Mouse (Mus musculus): ENCODE data around the gene Dnajc30. TPM values are rescaled to one million over a fixed set of nuclear protein-coding genes. Genes with fewer than 3 reads are reported as not detected.

Dnajc30 gene
- polyA plus RNA-seq, 1 experiment: 49.4 TPM

DNA sequence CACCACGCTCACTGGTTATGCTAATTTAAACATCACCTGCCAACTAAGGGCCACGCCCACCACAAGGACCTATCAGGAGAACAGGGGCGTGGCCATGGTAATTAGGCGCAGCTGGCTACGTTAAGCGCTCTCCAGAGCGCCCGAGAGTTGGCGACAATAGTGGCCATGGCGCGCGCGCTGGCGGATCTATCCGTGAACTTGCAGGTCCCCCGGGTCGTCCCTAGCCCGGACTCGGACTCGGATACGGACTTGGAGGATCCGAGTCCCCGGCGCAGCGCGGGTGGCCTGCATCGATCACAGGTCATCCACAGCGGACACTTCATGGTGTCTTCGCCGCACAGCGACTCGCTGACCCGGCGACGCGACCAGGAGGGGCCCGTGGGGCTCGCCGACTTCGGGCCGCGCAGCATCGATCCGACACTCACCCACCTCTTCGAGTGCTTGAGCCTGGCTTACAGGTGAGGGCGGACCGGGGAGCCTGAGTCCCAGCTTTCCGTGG lies 42.8 kb downstream of the Dnajc30 start:
- peak; percentile 34 to 65 for DNase-seq (ENCODE audit: extremely low spot score in 1 of 2, low spot score in 1 of 2)

DNA sequence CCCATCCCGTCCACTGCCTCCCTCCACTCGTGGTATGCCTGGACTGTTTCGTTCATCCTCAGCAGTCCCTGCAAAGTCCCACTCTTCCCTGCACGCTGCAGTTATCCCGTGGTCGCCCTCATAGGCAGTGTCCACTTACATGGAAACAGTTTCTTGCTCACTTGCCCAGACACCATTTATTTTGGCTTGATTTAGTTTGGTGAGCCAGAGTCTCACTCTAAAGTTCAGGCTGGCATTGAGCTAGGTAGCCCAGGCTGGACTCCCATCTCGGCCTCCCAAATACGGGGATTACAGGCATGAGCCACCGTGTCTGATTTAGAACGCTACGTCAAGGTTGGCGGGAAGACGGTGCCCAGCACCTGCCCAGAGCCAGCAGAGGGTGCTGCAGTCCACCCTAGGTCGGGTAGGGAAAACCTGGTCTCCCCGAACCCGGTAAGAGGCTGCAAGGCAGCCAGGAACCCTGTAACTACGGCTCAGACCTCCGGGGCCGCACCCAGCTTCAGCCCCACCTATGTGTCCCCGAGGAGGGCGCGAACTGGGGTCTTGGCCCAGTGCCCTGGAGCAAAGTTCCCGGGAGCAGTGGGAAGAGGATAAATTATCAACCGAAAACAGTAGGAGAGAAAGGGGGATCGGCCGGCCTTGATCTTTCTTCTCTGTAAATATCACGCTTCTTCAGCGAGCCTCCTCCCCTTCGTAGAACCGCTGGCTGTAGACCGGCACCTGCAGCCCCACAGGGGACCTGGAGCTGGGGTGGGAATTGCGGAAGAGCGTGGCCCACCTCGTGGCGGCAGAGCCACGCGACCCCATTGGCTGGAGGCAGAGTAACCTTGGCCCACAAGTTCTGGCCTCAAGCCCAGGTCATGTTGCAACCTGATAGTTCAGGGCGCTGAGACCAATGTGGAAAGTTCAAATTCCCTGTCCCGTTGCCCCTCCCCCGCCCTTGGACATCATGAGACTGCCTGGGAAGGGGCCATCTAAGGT lies 43.8 kb downstream of the Dnajc30 start:
- DNase-seq (ENCODE audit: extremely low spot score in 1 of 2, low spot score in 1 of 2): peak in 1 of 2 experiments; percentile 15

DNA sequence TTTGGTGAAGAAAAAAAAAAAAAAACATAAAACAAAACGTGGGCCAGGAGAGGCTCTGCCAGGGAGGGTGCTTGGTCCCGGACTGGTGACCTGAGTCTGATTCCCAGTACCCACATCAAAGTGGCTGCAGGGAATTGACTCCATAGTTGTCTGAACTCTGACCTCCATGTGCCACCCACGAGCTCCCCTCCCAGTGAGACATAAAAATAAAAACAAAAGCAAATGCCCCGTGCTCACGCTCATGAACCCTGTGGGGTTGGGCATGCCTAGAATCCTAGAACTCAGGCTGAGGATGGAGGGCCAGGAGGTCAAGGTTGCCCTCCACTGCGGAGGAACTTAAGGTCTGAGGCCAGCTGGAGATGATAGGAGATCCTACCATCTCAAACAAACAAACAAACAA lies 45.0 kb downstream of the Dnajc30 start:
- DNase-seq (ENCODE audit: extremely low spot score in 1 of 2, low spot score in 1 of 2): no peak

DNA sequence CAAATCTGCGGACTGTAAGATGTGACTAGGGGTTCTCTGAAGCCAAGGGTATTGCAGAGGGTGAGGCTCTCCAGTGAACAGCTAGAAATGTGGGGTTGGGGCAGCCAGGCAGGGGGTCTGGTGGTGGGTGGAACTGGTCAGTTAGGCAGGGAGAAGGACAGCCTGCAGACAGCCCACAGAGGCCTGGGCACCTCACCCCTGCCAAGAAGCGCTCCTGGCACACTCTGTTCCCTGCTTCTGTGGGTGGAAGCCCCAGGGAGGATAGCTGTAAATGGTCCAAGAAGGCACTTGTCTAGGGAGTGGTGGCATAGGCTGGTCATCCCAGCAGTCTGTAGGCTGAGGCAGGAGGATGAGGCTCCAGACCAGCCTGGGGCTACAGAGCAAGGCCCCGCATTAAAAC lies 45.4 kb downstream of the Dnajc30 start:
- DNase-seq (ENCODE audit: extremely low spot score in 1 of 2, low spot score in 1 of 2): no peak

DNA sequence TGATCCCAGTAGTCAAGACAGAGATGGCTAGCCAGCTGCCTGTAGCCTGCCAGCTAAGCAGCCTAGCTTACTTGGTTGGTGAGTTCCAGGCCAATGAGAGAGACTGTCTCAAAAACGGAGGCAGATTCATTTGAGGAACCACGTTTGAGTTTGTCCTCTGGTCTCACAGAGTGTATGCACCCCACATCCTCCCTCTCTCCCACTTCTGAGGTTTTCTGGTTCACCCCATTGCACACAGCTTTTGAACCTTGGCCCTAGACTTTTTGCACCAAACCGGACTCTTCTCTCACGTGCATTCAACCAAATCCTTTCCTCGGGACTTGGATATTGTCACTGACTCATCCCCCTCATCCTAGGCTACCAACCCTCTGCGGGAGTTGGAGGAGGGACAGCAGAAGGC lies 46.0 kb downstream of the Dnajc30 start:
- DNase-seq (ENCODE audit: extremely low spot score in 1 of 2, low spot score in 1 of 2): no peak

DNA sequence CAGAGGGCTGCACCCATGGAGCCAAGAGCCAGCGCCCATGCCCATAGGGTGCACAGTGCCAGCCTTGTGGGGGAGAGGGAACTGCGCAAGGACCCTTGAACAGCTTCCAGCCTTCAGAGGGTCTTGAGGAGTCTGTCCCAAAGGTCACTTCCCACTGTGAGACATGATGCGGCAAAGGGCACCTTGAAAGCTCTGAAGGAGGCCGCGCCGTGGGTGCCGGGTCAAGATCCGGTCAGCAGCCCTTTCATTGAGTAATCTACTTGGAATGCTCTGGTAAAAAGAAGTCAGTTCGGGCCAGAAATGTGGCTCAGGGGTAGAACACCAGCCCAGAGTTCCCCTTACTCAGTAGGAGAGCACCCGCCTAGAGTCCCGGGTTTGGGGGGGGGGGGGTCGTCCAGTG lies 49.8 kb downstream of the Dnajc30 start:
- DNase-seq (ENCODE audit: extremely low spot score in 1 of 2, low spot score in 1 of 2): no peak

DNA sequence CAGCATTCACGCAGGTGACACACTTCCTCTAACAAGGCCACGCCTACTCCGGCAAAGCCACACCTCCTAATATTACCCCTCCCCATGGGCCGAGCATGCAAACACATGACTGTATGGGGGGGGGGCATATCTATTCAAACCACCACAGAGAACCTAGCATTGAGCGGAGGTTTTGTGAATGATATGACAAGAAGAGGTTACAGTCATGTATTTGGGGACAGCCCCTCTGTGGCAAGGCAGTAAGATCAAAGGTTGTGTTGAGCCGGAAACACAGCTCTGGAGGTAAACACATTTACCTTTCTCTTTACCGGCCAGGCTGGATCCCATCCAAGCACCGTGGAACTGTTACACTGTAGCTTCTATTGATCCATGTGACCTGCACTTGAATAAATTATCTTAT lies 51.2 kb downstream of the Dnajc30 start:
- DNase-seq (ENCODE audit: extremely low spot score in 1 of 2, low spot score in 1 of 2): no peak

Other genes with a start within 250 kb of the Dnajc30 start
- not detected in 2 replicates for gene Tmem270, start 157.5 kb upstream of the Dnajc30 start, polyA plus RNA-seq (2012; rRNA removed)
- gene Cldn13, start 148.7 kb upstream of the Dnajc30 start, polyA plus RNA-seq (2012; rRNA removed): not detected in 2 replicates
- gene Mettl27, start 131.8 kb upstream of the Dnajc30 start, polyA plus RNA-seq (2012; rRNA removed): 14.0 and 14.9 TPM in 2 replicates
- 0.08 and 0.32 TPM in 2 replicates for gene Cldn4, start 117.3 kb upstream of the Dnajc30 start, polyA plus RNA-seq (2012; rRNA removed)
- gene Cldn3, start 78.0 kb upstream of the Dnajc30 start, polyA plus RNA-seq (2012; rRNA removed): 0.34 and 1.1 TPM in 2 replicates
- 68.4 and 80.5 TPM in 2 replicates for gene Abhd11, start 55.0 kb upstream of the Dnajc30 start, polyA plus RNA-seq (2012; rRNA removed)
- 345 and 362 TPM in 2 replicates for gene Stx1a, start 40.7 kb upstream of the Dnajc30 start, polyA plus RNA-seq (2012; rRNA removed)
- 75.7 and 79.1 TPM in 2 replicates for gene Bud23, start 757 bp downstream of the Dnajc30 start, polyA plus RNA-seq (2012; rRNA removed)
- 25.7 and 28.9 TPM in 2 replicates for gene Vps37d, start 14.1 kb downstream of the Dnajc30 start, polyA plus RNA-seq (2012; rRNA removed)
- gene Mlxipl, start 25.7 kb downstream of the Dnajc30 start, polyA plus RNA-seq (2012; rRNA removed): 4.6 and 6.0 TPM in 2 replicates
- gene Tbl2, start 85.5 kb downstream of the Dnajc30 start, polyA plus RNA-seq (2012; rRNA removed): 9.5 and 10.7 TPM in 2 replicates
- gene Bcl7b, start 104.1 kb downstream of the Dnajc30 start, polyA plus RNA-seq (2012; rRNA removed): 42.2 TPM in 2 replicates
- gene Baz1b, start 123.1 kb downstream of the Dnajc30 start, polyA plus RNA-seq (2012; rRNA removed): 62.8 and 64.8 TPM in 2 replicates
- 5.4 and 5.5 TPM in 2 replicates for gene Fzd9, start 187.0 kb downstream of the Dnajc30 start, polyA plus RNA-seq (2012; rRNA removed)

All from frontal cortex, adult 2 months (tissue).